Mouse (Mus musculus) T-helper 1 cell (primary cell): ENCODE measurements at regions not wholly inside any gene's neighbourhood (a gene's known extent, or its start where the extent isn't known, plus 50 kb on each side); places are given as distances from the start of the nearest gene placed in this dataset.

ENCODE experiments used
- in situ Hi-C: fragments of 300-600 bp; cut with MboI, MseI; formaldehyde crosslinking; loops from one replicate; pipeline ENCODE4 v1.15.1; 2025; ENCODE audit warnings: high pct_unique_total_duplicates

GRCm38 (mm10) chr10:92242714-92243440 is 479.3 kb downstream of the Nedd1 start:
- in situ Hi-C loops: no loop called here

GRCm38 (mm10) chr10:92237881-92238280 is 484.3 kb downstream of the Nedd1 start:
- in situ Hi-C loops: no loop called here

- in situ Hi-C loops: no loop called here
Measured at GRCm38 (mm10) chr10:92232081-92232480, 490.1 kb downstream of the Nedd1 start.

- in situ Hi-C loops: no loop called here
Measured at GRCm38 (mm10) chr10:92225818-92226217, 496.4 kb downstream of the Nedd1 start.

GRCm38 (mm10) chr10:92225071-92225470 is 497.1 kb downstream of the Nedd1 start:
- in situ Hi-C loops: no loop called here

- in situ Hi-C loops: no loop called here
Measured at GRCm38 (mm10) chr10:92219310-92219709, 502.9 kb downstream of the Nedd1 start.

- in situ Hi-C loops: no loop called here
Measured at GRCm38 (mm10) chr10:92170856-92171255, 551.4 kb downstream of the Nedd1 start.

- in situ Hi-C loops: no loop called here
Measured at GRCm38 (mm10) chr10:92166057-92166456, 556.2 kb downstream of the Nedd1 start.

- in situ Hi-C loops: no loop called here
Measured at GRCm38 (mm10) chr10:92164991-92165390, 557.2 kb downstream of the Nedd1 start.

GRCm38 (mm10) chr10:92164648-92164960 is 557.6 kb downstream of the Nedd1 start:
- in situ Hi-C loops: no loop called here

GRCm38 (mm10) chr10:92163851-92164647 is 558.2 kb downstream of the Nedd1 start:
- in situ Hi-C loops: no loop called here

- in situ Hi-C loops: no loop called here
Measured at GRCm38 (mm10) chr10:92163071-92163504, 559.1 kb downstream of the Nedd1 start.

- in situ Hi-C loops: no loop called here
Measured at GRCm38 (mm10) chr10:92162473-92163011, 559.7 kb downstream of the Nedd1 start.

- in situ Hi-C loops: no loop called here
Measured at GRCm38 (mm10) chr10:92161501-92161900, 560.7 kb downstream of the Nedd1 start.

- in situ Hi-C loops: no loop called here
Measured at GRCm38 (mm10) chr10:92146263-92146662, 576.0 kb downstream of the Nedd1 start.

- in situ Hi-C loops: no loop called here
Measured at GRCm38 (mm10) chr10:92135521-92135920, 586.7 kb downstream of the Nedd1 start.

- in situ Hi-C loops: no loop called here
Measured at GRCm38 (mm10) chr10:92112790-92113189, 609.4 kb downstream of the Nedd1 start.

GRCm38 (mm10) chr10:92106331-92106730 is 615.9 kb downstream of the Nedd1 start:
- in situ Hi-C loops: no loop called here

GRCm38 (mm10) chr10:92103887-92104286 is 618.3 kb downstream of the Nedd1 start:
- in situ Hi-C loops: no loop called here

GRCm38 (mm10) chr10:92102755-92103154 is 619.5 kb downstream of the Nedd1 start:
- in situ Hi-C loops: no loop called here

- in situ Hi-C loops: no loop called here
Measured at GRCm38 (mm10) chr10:92097562-92097961, 624.7 kb downstream of the Nedd1 start.

GRCm38 (mm10) chr10:92097081-92097480 is 625.1 kb downstream of the Nedd1 start:
- in situ Hi-C loops: no loop called here
